ENCODE assay signal across 23 mouse cellular contexts in the genomic region with DNA sequence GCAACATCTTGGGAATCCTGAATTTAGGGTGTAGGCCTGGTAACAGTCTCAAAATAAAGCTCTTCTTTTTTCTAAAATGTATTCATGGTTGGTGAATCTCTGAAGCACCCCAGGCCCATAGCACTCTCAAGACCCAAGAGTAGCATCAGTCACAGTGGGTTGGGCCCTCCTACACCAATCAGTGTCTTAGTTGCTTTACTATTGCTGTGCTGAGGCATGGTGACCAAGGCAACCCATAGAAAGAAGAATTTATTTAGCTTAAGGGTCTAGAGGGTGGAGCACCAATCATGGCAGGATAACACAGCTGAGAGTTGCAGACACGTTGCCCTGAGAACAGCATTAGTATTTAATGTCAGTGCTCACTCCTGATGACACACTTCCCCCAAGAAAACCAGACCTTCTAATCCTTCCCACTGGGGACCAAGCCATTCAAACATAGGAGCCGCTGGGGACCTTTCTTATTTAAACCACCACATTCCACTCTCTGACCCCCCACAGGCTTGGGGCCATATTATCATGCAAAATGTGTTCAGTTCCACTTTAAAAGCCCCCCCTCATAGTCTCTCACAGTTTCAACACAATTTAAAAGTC. TPM values are rescaled to one million over a fixed set of nuclear protein-coding genes. Genes with fewer than 3 reads are reported as not detected.
A peak's percentile ranks its signal among the peaks of the same experiment; 100 is the strongest.
DNase-seq lines count a peak whose midpoint lies in the region; ATAC-seq lines count a peak whose summit lies in the region.
"Had no signal": no experiment of that assay in that cellular context is flagged by ENCODE, and none has a peak within 500 bp of the region (broad histone marks: within the 10 kb centered on the region; RNA-seq: fewer than 3 reads in every experiment).

No protein-coding gene starts in this region.

- no peaks in the 10 kb centered on the region for H3K36me3 ChIP-seq in hindbrain, embryonic 11.5 days (ENCODE audit: control insufficient read depth, insufficient read depth, low read length)
- no peaks in the 10 kb centered on the region for H3K36me3 ChIP-seq in hindbrain, embryonic 12.5 days
- no peaks in the 10 kb centered on the region for H3K36me3 ChIP-seq in midbrain, embryonic 12.5 days
- H3K36me3 ChIP-seq: embryonic facial prominence, embryonic 12.5 days; forebrain, embryonic 15.5 days; intestine, embryonic 15.5 days; limb, embryonic 13.5 days; liver, embryonic 12.5 days; neural tube, embryonic 12.5 days had no signal

- H3K4me2 ChIP-seq in hindbrain, embryonic 11.5 days (replicated peaks; ENCODE audit: low read depth, low read length): no peak overlapping the region
- no peak overlapping the region for H3K4me2 ChIP-seq in hindbrain, embryonic 12.5 days (replicated peaks)
- H3K4me2 ChIP-seq in midbrain, embryonic 12.5 days (replicated peaks): no peak overlapping the region
- H3K4me2 ChIP-seq: embryonic facial prominence, embryonic 12.5 days; forebrain, embryonic 15.5 days; heart, embryonic 11.5 days; intestine, embryonic 15.5 days; limb, embryonic 13.5 days; liver, embryonic 12.5 days; neural tube, embryonic 12.5 days had no signal

- no peak overlapping the region for H3K4me3 ChIP-seq in hindbrain, embryonic 11.5 days (ENCODE audit: low read depth, low read length)
- no peak overlapping the region for H3K4me3 ChIP-seq in hindbrain, embryonic 12.5 days
- no peak overlapping the region for H3K4me3 ChIP-seq in midbrain, embryonic 12.5 days
- H3K4me3 ChIP-seq: embryonic facial prominence, embryonic 12.5 days; erythroblast, embryonic 14.5 days; forebrain, embryonic 15.5 days; intestine, embryonic 15.5 days; limb, embryonic 13.5 days; liver, embryonic 12.5 days; neural tube, embryonic 12.5 days had no signal

- ATAC-seq in hindbrain, embryonic 11.5 days (ENCODE audit: low FRiP score): peak; percentile 19; the same call in 1 of the 2 replicates
- no peak for ATAC-seq in hindbrain, embryonic 12.5 days (ENCODE audit: low FRiP score)
- ATAC-seq in midbrain, embryonic 12.5 days (ENCODE audit: low FRiP score, low read depth): peak; percentile 78; the same call in 1 of the 2 replicates
- ATAC-seq: forebrain, embryonic 15.5 days; intestine, embryonic 15.5 days; liver, embryonic 12.5 days had no signal

- 17% methylated on average over 2 of the region's 2 CpGs for WGBS in hindbrain, embryonic 11.5 days
- 23% methylated on average over 2 of the region's 2 CpGs for WGBS in hindbrain, embryonic 12.5 days
- 5% methylated on average over 2 of the region's 2 CpGs for WGBS in midbrain, embryonic 12.5 days

- H3K4me1 ChIP-seq in hindbrain, embryonic 11.5 days (replicated peaks; ENCODE audit: control insufficient read depth, insufficient read depth, low read length): no peaks in the 10 kb centered on the region
- H3K4me1 ChIP-seq in hindbrain, embryonic 12.5 days: peaks cover 5% of the 10 kb centered on the region; the same call in 1 of the 2 replicates
- H3K4me1 ChIP-seq in midbrain, embryonic 12.5 days: peaks cover 11% of the 10 kb centered on the region; the same call in 1 of the 2 replicates
- H3K4me1 ChIP-seq: embryonic facial prominence, embryonic 12.5 days; forebrain, embryonic 15.5 days; intestine, embryonic 15.5 days; limb, embryonic 13.5 days; liver, embryonic 12.5 days; neural tube, embryonic 12.5 days had no signal

- no peak overlapping the region for H3K27ac ChIP-seq in hindbrain, embryonic 11.5 days (ENCODE audit: low read depth, low read length)
- no peak overlapping the region for H3K27ac ChIP-seq in hindbrain, embryonic 12.5 days
- H3K27ac ChIP-seq in midbrain, embryonic 12.5 days (replicated peaks): no peak overlapping the region; the same call in 1 of the 2 replicates
- H3K27ac ChIP-seq: embryonic facial prominence, embryonic 12.5 days; forebrain, embryonic 15.5 days; intestine, embryonic 15.5 days; limb, embryonic 13.5 days; liver, embryonic 12.5 days; neural tube, embryonic 12.5 days had no signal

- peak; percentile 7 for DNase-seq in hindbrain, embryonic 11.5 days (ENCODE audit: low spot score)
- DNase-seq in ES-CJ7 (ENCODE audit: low read depth, low spot score): peak; percentile 98
- peak; percentile 91 for DNase-seq in ZHBTc4 (ENCODE audit: low read depth, low spot score)
- DNase-seq in right cerebral cortex, postnatal 25 days: no peak
- no peak for DNase-seq in heart, adult 18-20 months
- DNase-seq in right cerebral cortex, postnatal 14 days: no peak
- DNase-seq: adrenal gland, postnatal 25 days; B cell, adult 2 months; cerebellum, adult 11 months; cerebellum, adult 9-11 months; gastrocnemius, postnatal 10 days; thymus, adult 2 months had no signal

- H3K9ac ChIP-seq in hindbrain, embryonic 11.5 days (ENCODE audit: low read depth, low read length): no peak overlapping the region
- H3K9ac ChIP-seq in hindbrain, embryonic 12.5 days: no peak overlapping the region
- no peak overlapping the region for H3K9ac ChIP-seq in midbrain, embryonic 12.5 days (replicated peaks)
- H3K9ac ChIP-seq: embryonic facial prominence, embryonic 12.5 days; forebrain, embryonic 15.5 days; intestine, embryonic 15.5 days; limb, embryonic 13.5 days; liver, embryonic 12.5 days; neural tube, embryonic 12.5 days had no signal

- no peaks in the 10 kb centered on the region for H3K9me3 ChIP-seq in hindbrain, embryonic 11.5 days (ENCODE audit: control insufficient read depth, low read length)
- no peaks in the 10 kb centered on the region for H3K9me3 ChIP-seq in hindbrain, embryonic 12.5 days (replicated peaks)
- peaks cover 11% of the 10 kb centered on the region for H3K9me3 ChIP-seq in midbrain, embryonic 12.5 days
- H3K9me3 ChIP-seq: embryonic facial prominence, embryonic 12.5 days; forebrain, embryonic 15.5 days; intestine, embryonic 15.5 days; liver, embryonic 12.5 days; neural tube, embryonic 12.5 days had no signal

- no peaks in the 10 kb centered on the region for H3K27me3 ChIP-seq in hindbrain, embryonic 11.5 days (ENCODE audit: control insufficient read depth, insufficient read depth, low read length)
- no peaks in the 10 kb centered on the region for H3K27me3 ChIP-seq in hindbrain, embryonic 12.5 days
- H3K27me3 ChIP-seq in midbrain, embryonic 12.5 days: no peaks in the 10 kb centered on the region
- H3K27me3 ChIP-seq: CH12.LX; embryonic facial prominence, embryonic 12.5 days; forebrain, embryonic 15.5 days; intestine, embryonic 15.5 days; limb, embryonic 13.5 days; liver, embryonic 12.5 days; neural tube, embryonic 12.5 days had no signal

RNA-seq across cellular contexts. Expression of a gene that starts 10.5 kb away (rescaled TPM):
- polyA plus RNA-seq in hindbrain, embryonic 11.5 days (2014; fragmentation: Nextera tagmentation; extraction: Ambion mirVana): 46.7 and 48.3 TPM in 2 replicates
- 42.9 and 44.6 TPM in 2 replicates for polyA plus RNA-seq in hindbrain, embryonic 12.5 days (2016; fragmentation: Nextera tagmentation; extraction: Ambion mirVana)
- 42.9 and 46.0 TPM in 2 replicates for polyA plus RNA-seq in midbrain, embryonic 12.5 days (2016; fragmentation: Nextera tagmentation; extraction: Ambion mirVana)
- 1 to 10 TPM; 7.9 to 8.0 TPM for total RNA-seq in heart, adult 18-20 months (2021)

Comparison
In these comparisons a context has a peak if more than half of its experiments do, and no peak if none do; other contexts are left out.
1. DNase-seq: peak in hindbrain, embryonic 11.5 days (single experiment), ES-CJ7 (single experiment) and ZHBTc4 (single experiment); none in right cerebral cortex, postnatal 25 days (single experiment), heart, adult 18-20 months (0 of 2) and right cerebral cortex, postnatal 14 days (single experiment).